Mouse (Mus musculus): ENCODE measurements around the gene Coro1c. TPM values are rescaled to one million over a fixed set of nuclear protein-coding genes. Genes with fewer than 3 reads are reported as not detected.
A peak's percentile ranks its signal among the peaks of the same experiment; 100 is the strongest.

Coro1c gene
- 169 and 193 TPM in 2 replicates for polyA plus RNA-seq (2014; fragmentation: Nextera tagmentation; extraction: Ambion mirVana)

DNA sequence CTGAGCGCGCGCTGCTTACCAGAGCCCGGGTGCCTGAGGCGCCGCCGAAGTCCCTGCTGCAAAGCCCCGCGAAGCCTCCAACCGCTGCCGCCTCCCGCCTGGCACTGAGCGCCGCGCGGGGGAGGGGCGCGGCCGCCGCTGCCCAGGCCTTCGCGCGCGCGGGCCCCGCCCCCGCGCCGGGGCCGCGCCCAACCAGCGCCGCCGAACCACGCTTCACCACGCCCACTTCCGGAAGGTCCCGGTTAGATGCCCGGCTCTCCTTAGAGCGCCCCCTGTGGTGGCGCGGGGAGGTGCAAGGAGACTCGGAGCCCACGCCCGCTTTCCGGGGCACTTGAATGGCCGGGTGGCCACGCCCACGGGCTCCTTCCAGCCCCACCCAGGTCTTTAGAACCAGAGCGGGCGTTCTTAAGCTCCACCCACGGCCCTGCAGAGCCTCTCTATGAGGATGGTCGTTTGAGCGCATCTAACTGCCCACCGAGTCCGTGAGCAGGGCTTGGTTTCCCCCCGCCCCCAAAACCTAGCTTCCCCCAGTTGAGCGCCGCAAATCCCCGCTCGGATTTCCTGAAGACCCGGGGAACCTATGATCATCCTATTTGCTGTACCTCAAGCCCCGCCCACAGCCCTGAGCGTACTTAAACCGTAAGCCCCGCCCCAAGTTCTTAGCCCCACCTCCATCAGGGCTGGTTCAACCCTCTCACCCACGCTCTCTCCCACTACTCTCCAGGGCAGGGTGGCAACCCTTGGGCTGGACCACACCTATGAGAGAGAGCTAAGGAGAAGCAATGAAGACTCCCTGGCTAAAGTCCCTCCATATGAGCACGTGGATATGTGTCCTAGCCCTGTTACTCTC, at the start of gene Coro1c:
Gene Coro1c (minus strand): TSS at position 167 of the 850 bp plus-strand sequence.
- Histone ChIP-seq H3K27ac (ENCODE audit: low read depth, low read length) (peak within 1 kb of the TSS; percentile 94), H3K4me1 (ENCODE audit: control insufficient read depth, insufficient read depth, low read length) (peaks cover 28% of the 10 kb centered on the region), H3K4me3 (ENCODE audit: low read depth, low read length) (peak within 1 kb of the TSS; percentile 98), H3K4me2 (ENCODE audit: low read length) (peak within 1 kb of the TSS; percentile 68), H3K9ac (ENCODE audit: low read length) (peak within 1 kb of the TSS; percentile 91), H3K9me3 (replicated peaks; ENCODE audit: control insufficient read depth, low read length) (no peaks in the 10 kb centered on the region), H3K36me3 (ENCODE audit: control insufficient read depth, insufficient read depth, low read length) (no peaks in the 10 kb centered on the region), H3K27me3 (replicated peaks; ENCODE audit: control insufficient read depth, insufficient read depth, low read length) (no peaks in the 10 kb centered on the region)
- ATAC-seq, result peak; percentile 87
- WGBS, result under 1% methylated on average over 56 of the region's 68 CpGs
- DNase-seq (ENCODE audit: low spot score), result peak; percentile 97

DNA sequence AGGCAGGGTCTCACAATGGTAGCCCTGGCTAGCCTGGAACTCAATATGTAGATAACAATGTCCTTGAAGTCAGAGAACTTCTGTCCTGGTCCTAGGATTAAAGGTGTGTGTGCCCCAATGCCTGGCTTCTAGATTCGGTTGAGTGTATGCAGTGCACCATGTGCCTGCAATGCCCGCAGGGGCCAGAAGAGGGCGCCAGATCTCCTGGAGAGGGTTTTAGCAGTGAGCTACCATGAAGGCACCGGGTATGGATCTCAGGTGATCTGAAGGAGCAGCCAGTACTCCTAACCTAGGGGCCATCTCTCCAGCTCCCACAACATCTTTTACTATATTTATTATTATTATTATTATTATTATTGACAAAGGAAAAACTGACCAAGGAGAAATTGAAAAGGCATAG, 48.0 kb upstream of the Coro1c start:
- WGBS, result under 1% methylated on average over 4 of the region's 4 CpGs
- Histone ChIP-seq H3K4me2 (ENCODE audit: low read length) (no peak overlapping the region), H3K9ac (ENCODE audit: low read length) (no peak overlapping the region), H3K36me3 (ENCODE audit: control insufficient read depth, insufficient read depth, low read length) (peaks cover 52% of the 10 kb centered on the region), H3K27ac (ENCODE audit: low read depth, low read length) (no peak overlapping the region), H3K9me3 (replicated peaks; ENCODE audit: control insufficient read depth, low read length) (no peaks in the 10 kb centered on the region), H3K27me3 (replicated peaks; ENCODE audit: control insufficient read depth, insufficient read depth, low read length) (no peaks in the 10 kb centered on the region), H3K4me1 (ENCODE audit: control insufficient read depth, insufficient read depth, low read length) (no peaks in the 10 kb centered on the region), H3K4me3 (ENCODE audit: low read depth, low read length) (no peak overlapping the region)
- peak; percentile 74 for ATAC-seq
- peak; percentile 86 for DNase-seq (ENCODE audit: low spot score)

DNA sequence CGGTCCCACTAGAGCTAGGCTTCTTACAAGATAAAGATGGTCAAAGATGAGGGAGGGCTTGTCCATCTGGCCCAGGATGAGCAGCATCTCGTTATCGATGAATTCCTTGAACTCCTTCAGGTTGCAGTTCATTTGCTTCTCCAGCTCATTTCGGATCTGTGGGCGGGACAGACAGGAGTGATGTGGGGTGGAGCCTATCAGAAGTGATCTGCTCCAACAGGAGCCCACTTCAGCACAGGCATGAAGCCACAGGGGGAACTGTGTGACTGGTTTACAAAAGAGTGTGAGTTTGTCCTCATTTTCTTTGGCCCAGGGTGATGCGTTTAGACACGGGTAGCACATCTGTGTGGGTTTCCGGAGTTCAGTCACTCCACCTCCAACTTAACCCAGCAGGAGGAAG, 47.1 kb upstream of the Coro1c start:
- H3K27ac ChIP-seq (ENCODE audit: low read depth, low read length), result no peak overlapping the region
- WGBS, result 84% methylated on average over 8 of the region's 8 CpGs

GRCm38 (mm10) chr5:113955281-113955680, 46.7 kb upstream of the Coro1c start:
- H3K4me2 ChIP-seq (ENCODE audit: low read length), result no peak overlapping the region
- no peaks in the 10 kb centered on the region for H3K27me3 ChIP-seq (replicated peaks; ENCODE audit: control insufficient read depth, insufficient read depth, low read length)
- ATAC-seq (no peak), DNase-seq (ENCODE audit: low spot score) (no peak)
- peaks cover 49% of the 10 kb centered on the region for H3K36me3 ChIP-seq (ENCODE audit: control insufficient read depth, insufficient read depth, low read length)
- H3K27ac ChIP-seq (ENCODE audit: low read depth, low read length), result no peak overlapping the region
- H3K9me3 ChIP-seq (replicated peaks; ENCODE audit: control insufficient read depth, low read length), result no peaks in the 10 kb centered on the region
- H3K4me1 ChIP-seq (ENCODE audit: control insufficient read depth, insufficient read depth, low read length), result no peaks in the 10 kb centered on the region
- WGBS, result 91% methylated on average over 5 of the region's 5 CpGs
- no peak overlapping the region for H3K4me3 ChIP-seq (ENCODE audit: low read depth, low read length)
- no peak overlapping the region for H3K9ac ChIP-seq (ENCODE audit: low read length)

More for the DNA sequence above, 47.1 kb upstream of the Coro1c start:
- H3K9me3 ChIP-seq (replicated peaks; ENCODE audit: control insufficient read depth, low read length), result no peaks in the 10 kb centered on the region
- H3K36me3 ChIP-seq (ENCODE audit: control insufficient read depth, insufficient read depth, low read length), result peaks cover 46% of the 10 kb centered on the region
- H3K4me2 ChIP-seq (ENCODE audit: low read length), result no peak overlapping the region
- H3K9ac ChIP-seq (ENCODE audit: low read length), result no peak overlapping the region
- H3K4me1 ChIP-seq (ENCODE audit: control insufficient read depth, insufficient read depth, low read length), result no peaks in the 10 kb centered on the region
- ATAC-seq, result no peak
- no peak overlapping the region for H3K4me3 ChIP-seq (ENCODE audit: low read depth, low read length)
- DNase-seq (ENCODE audit: low spot score), result no peak
- H3K27me3 ChIP-seq (replicated peaks; ENCODE audit: control insufficient read depth, insufficient read depth, low read length), result no peaks in the 10 kb centered on the region

DNA sequence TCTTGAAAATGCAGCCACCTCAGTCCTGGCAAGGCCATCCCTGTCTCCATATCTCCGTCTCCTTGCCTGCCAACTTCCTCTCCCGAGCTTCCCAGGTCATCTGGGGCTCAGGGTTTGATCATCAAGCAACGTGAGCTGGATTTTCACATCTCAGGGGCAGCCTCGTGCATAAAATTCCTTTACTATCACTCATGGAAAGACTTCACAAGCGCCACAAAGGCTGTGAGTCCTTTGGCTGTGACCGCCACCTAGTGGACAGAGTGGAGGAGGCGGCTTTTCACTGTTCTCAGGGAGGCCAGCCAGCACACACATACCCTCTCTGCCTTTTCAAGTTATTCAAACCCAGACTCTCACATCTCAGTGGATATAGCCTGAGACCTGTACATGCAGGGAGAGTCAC, 45.9 kb upstream of the Coro1c start:
- DNase-seq (ENCODE audit: low spot score), result peak; percentile 94
- H3K4me3 ChIP-seq (ENCODE audit: low read depth, low read length), result no peak overlapping the region
- no peak overlapping the region for H3K9ac ChIP-seq (ENCODE audit: low read length)
- H3K4me2 ChIP-seq (ENCODE audit: low read length), result no peak overlapping the region
- H3K27ac ChIP-seq (ENCODE audit: low read depth, low read length), result no peak overlapping the region
- 13% methylated on average over 7 of the region's 7 CpGs for WGBS
- no peaks in the 10 kb centered on the region for H3K4me1 ChIP-seq (ENCODE audit: control insufficient read depth, insufficient read depth, low read length)
- peak; percentile 74 for ATAC-seq
- H3K9me3 ChIP-seq (replicated peaks; ENCODE audit: control insufficient read depth, low read length), result no peaks in the 10 kb centered on the region
- H3K36me3 ChIP-seq (ENCODE audit: control insufficient read depth, insufficient read depth, low read length), result peaks cover 58% of the 10 kb centered on the region
- no peaks in the 10 kb centered on the region for H3K27me3 ChIP-seq (replicated peaks; ENCODE audit: control insufficient read depth, insufficient read depth, low read length)

GRCm38 (mm10) chr5:113952519-113952918, 44.0 kb upstream of the Coro1c start:
- Histone ChIP-seq H3K4me1 (ENCODE audit: control insufficient read depth, insufficient read depth, low read length) (no peaks in the 10 kb centered on the region), H3K27ac (ENCODE audit: low read depth, low read length) (no peak overlapping the region), H3K9me3 (replicated peaks; ENCODE audit: control insufficient read depth, low read length) (no peaks in the 10 kb centered on the region), H3K4me2 (ENCODE audit: low read length) (no peak overlapping the region), H3K9ac (ENCODE audit: low read length) (no peak overlapping the region), H3K27me3 (replicated peaks; ENCODE audit: control insufficient read depth, insufficient read depth, low read length) (no peaks in the 10 kb centered on the region), H3K4me3 (ENCODE audit: low read depth, low read length) (no peak overlapping the region), H3K36me3 (ENCODE audit: control insufficient read depth, insufficient read depth, low read length) (peaks cover 62% of the 10 kb centered on the region)
- ATAC-seq (no peak), DNase-seq (ENCODE audit: low spot score) (no peak)
- 92% methylated on average over 10 of the region's 10 CpGs for WGBS

GRCm38 (mm10) chr5:113951693-113952071, 43.1 kb upstream of the Coro1c start:
- DNase-seq (ENCODE audit: low spot score) (no peak), ATAC-seq (no peak)
- no peak overlapping the region for H3K9ac ChIP-seq (ENCODE audit: low read length)
- H3K4me1 ChIP-seq (ENCODE audit: control insufficient read depth, insufficient read depth, low read length), result no peaks in the 10 kb centered on the region
- no peaks in the 10 kb centered on the region for H3K9me3 ChIP-seq (replicated peaks; ENCODE audit: control insufficient read depth, low read length)
- H3K4me3 ChIP-seq (ENCODE audit: low read depth, low read length), result no peak overlapping the region
- 93% methylated on average over 11 of the region's 11 CpGs for WGBS
- no peak overlapping the region for H3K27ac ChIP-seq (ENCODE audit: low read depth, low read length)
- no peaks in the 10 kb centered on the region for H3K27me3 ChIP-seq (replicated peaks; ENCODE audit: control insufficient read depth, insufficient read depth, low read length)
- H3K4me2 ChIP-seq (ENCODE audit: low read length), result no peak overlapping the region
- H3K36me3 ChIP-seq (ENCODE audit: control insufficient read depth, insufficient read depth, low read length), result peaks cover 62% of the 10 kb centered on the region

- Histone ChIP-seq H3K4me3 (ENCODE audit: low read depth, low read length) (no peak overlapping the region), H3K36me3 (ENCODE audit: control insufficient read depth, insufficient read depth, low read length) (peaks cover 67% of the 10 kb centered on the region), H3K27me3 (replicated peaks; ENCODE audit: control insufficient read depth, insufficient read depth, low read length) (no peaks in the 10 kb centered on the region), H3K9me3 (replicated peaks; ENCODE audit: control insufficient read depth, low read length) (no peaks in the 10 kb centered on the region), H3K4me1 (ENCODE audit: control insufficient read depth, insufficient read depth, low read length) (no peaks in the 10 kb centered on the region), H3K9ac (ENCODE audit: low read length) (0 out of 2 replicates have a peak overlapping the region, but pooled peaks have one; percentile 7), H3K4me2 (ENCODE audit: low read length) (no peak overlapping the region), H3K27ac (ENCODE audit: low read depth, low read length) (peak overlapping the region; percentile 80)
- DNase-seq (ENCODE audit: low spot score), result peak; percentile 53
- ATAC-seq, result 0 out of 2 replicates have a peak, but pooled peaks have one; percentile 36
- WGBS, result 74% methylated on average over 19 of the region's 19 CpGs
Measured at GRCm38 (mm10) chr5:113950786-113951692, 42.5 kb upstream of the Coro1c start.

Data from forebrain, embryonic 14.5 days (tissue).